Mouse (Mus musculus) testis, adult 2 months (tissue): ENCODE data around the gene Prdm2.

ENCODE experiments used
- CTCF ChIP-seq: fragments of 200-500 bp; IDR thresholded peaks from 2 replicates; pipeline ENCODE4 v1.5.1; 2012; ENCODE audit warnings: low read depth, mild to moderate bottlenecking, inconsistent platforms, low read length, moderate library complexity; ENCODE audit not compliant: control insufficient read depth, insufficient read depth, insufficient replicate concordance
- POLR2A ChIP-seq: fragments of 200-500 bp; IDR thresholded peaks from 2 replicates; pipeline ENCODE4 v1.6.1; 2012; ENCODE audit warnings: low read depth, mild to moderate bottlenecking, inconsistent platforms, low read length, moderate library complexity; ENCODE audit not compliant: control insufficient read depth

DNA sequence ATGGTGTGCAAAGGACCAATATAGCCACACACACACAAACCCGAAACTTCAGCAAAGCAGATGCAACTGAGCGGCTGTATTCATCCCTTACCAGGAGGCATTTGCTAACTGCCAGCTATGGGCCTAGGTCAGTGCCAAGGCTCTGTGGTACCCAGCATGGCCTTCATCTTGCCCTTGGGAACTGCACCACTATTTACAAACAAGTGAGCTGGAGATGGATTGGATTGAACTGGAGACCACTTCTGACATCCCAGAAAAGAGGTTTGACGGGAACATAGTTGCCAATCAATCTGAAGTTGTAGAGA, 332 bp upstream of the Prdm2 start:
- TF ChIP-seq CTCF, result no peak
- no peak for TF ChIP-seq POLR2A
